Mouse (Mus musculus) skeletal muscle tissue, adult 2 months (tissue): ENCODE measurements around the gene 6430548M08Rik.

Source experiments
- DNase-seq: peaks from one replicate; pipeline ENCODE4 v3.0.0-alpha.2; 2012; ENCODE audit warnings: low read depth, low spot score

Gene 6430548M08Rik

GRCm38 (mm10) chr8:120181274-120181673 is 67.3 kb downstream of the 6430548M08Rik start:
- no peak for DNase-seq

GRCm38 (mm10) chr8:120181861-120182414 is 68.0 kb downstream of the 6430548M08Rik start:
- DNase-seq: no peak

GRCm38 (mm10) chr8:120184366-120184765 is 70.4 kb downstream of the 6430548M08Rik start:
- peak; percentile 70 for DNase-seq

GRCm38 (mm10) chr8:120184850-120185792 is 71.2 kb downstream of the 6430548M08Rik start:
- DNase-seq: no peak

GRCm38 (mm10) chr8:120186454-120186853 is 72.5 kb downstream of the 6430548M08Rik start:
- peak; percentile 56 for DNase-seq

GRCm38 (mm10) chr8:120188510-120188909 is 74.6 kb downstream of the 6430548M08Rik start:
- DNase-seq: no peak

- no peak for DNase-seq
Measured at GRCm38 (mm10) chr8:120189440-120189839, 75.5 kb downstream of the 6430548M08Rik start.

- DNase-seq: no peak
Measured at GRCm38 (mm10) chr8:120190107-120190809, 76.3 kb downstream of the 6430548M08Rik start.

GRCm38 (mm10) chr8:120190810-120191413 is 77.0 kb downstream of the 6430548M08Rik start:
- peak; percentile 96 for DNase-seq

GRCm38 (mm10) chr8:120191633-120192032 is 77.7 kb downstream of the 6430548M08Rik start:
- no peak for DNase-seq

- DNase-seq: no peak
Measured at GRCm38 (mm10) chr8:120192118-120192517, 78.2 kb downstream of the 6430548M08Rik start.

- no peak for DNase-seq
Measured at GRCm38 (mm10) chr8:120201351-120201750, 87.4 kb downstream of the 6430548M08Rik start.

GRCm38 (mm10) chr8:120202546-120202945 is 88.6 kb downstream of the 6430548M08Rik start:
- DNase-seq: no peak

GRCm38 (mm10) chr8:120204736-120205360 is 90.9 kb downstream of the 6430548M08Rik start:
- DNase-seq: no peak

- DNase-seq: no peak
Measured at GRCm38 (mm10) chr8:120205916-120206315, 92.0 kb downstream of the 6430548M08Rik start.

GRCm38 (mm10) chr8:120207364-120207763 is 93.4 kb downstream of the 6430548M08Rik start:
- no peak for DNase-seq

GRCm38 (mm10) chr8:120208113-120208512 is 94.2 kb downstream of the 6430548M08Rik start:
- DNase-seq: no peak

GRCm38 (mm10) chr8:120211345-120211744 is 97.4 kb downstream of the 6430548M08Rik start:
- no peak for DNase-seq

- DNase-seq: no peak
Measured at GRCm38 (mm10) chr8:120212596-120212995, 98.6 kb downstream of the 6430548M08Rik start.

- DNase-seq: no peak
Measured at GRCm38 (mm10) chr8:120213229-120213628, 99.3 kb downstream of the 6430548M08Rik start.

- peak; percentile 97 for DNase-seq
Measured at GRCm38 (mm10) chr8:120213939-120214338, 100.0 kb downstream of the 6430548M08Rik start.
